Mouse (Mus musculus) erythroblast, embryonic 14.5 days (primary cell): ENCODE measurements around the gene Pkd2. TPM values are rescaled to one million over a fixed set of nuclear protein-coding genes. Genes with fewer than 3 reads are reported as not detected.

ENCODE experiments used
- H3K27me3 ChIP-seq: 2 replicates; pipeline ENCODE4 v1.6.1; 2012; ENCODE audit warnings: inconsistent platforms; ENCODE audit not compliant: control insufficient read depth
- H3K36me3 ChIP-seq: 2 replicates; pipeline ENCODE4 v1.6.1; 2012; ENCODE audit warnings: mild to moderate bottlenecking, inconsistent platforms; ENCODE audit not compliant: control insufficient read depth
- H3K4me1 ChIP-seq: 2 replicates; pipeline ENCODE4 v1.6.1; 2012; ENCODE audit warnings: inconsistent platforms; ENCODE audit not compliant: control insufficient read depth
- H3K4me3 ChIP-seq: replicated peaks from 2 replicates; pipeline ENCODE3; 2012; ENCODE audit warnings: moderate library complexity, mild to moderate bottlenecking, inconsistent platforms
- H3K9me3 ChIP-seq: 2 replicates; pipeline ENCODE4 v1.6.1; 2012; ENCODE audit warnings: low read length, inconsistent platforms, mixed read lengths; ENCODE audit not compliant: control insufficient read depth
- GATA1 ChIP-seq: IDR thresholded peaks from 2 replicates; pipeline ENCODE4 v1.6.1; 2012; ENCODE audit warnings: low read length, inconsistent platforms, mixed read lengths
- TAL1 ChIP-seq: IDR thresholded peaks from 3 replicates; pipeline ENCODE4 v1.6.1; 2012; ENCODE audit warnings: low read length, inconsistent platforms, mixed read lengths
- polyA plus RNA-seq: library from polyadenylated mRNA; stranded (reverse); fragments of >175 nt; gene quantifications from 2 replicates; pipeline ENCODE4 v1.2.3, GENCODE M21; 2012

Pkd2 gene
- polyA plus RNA-seq, 1 experiment, result not detected

DNA sequence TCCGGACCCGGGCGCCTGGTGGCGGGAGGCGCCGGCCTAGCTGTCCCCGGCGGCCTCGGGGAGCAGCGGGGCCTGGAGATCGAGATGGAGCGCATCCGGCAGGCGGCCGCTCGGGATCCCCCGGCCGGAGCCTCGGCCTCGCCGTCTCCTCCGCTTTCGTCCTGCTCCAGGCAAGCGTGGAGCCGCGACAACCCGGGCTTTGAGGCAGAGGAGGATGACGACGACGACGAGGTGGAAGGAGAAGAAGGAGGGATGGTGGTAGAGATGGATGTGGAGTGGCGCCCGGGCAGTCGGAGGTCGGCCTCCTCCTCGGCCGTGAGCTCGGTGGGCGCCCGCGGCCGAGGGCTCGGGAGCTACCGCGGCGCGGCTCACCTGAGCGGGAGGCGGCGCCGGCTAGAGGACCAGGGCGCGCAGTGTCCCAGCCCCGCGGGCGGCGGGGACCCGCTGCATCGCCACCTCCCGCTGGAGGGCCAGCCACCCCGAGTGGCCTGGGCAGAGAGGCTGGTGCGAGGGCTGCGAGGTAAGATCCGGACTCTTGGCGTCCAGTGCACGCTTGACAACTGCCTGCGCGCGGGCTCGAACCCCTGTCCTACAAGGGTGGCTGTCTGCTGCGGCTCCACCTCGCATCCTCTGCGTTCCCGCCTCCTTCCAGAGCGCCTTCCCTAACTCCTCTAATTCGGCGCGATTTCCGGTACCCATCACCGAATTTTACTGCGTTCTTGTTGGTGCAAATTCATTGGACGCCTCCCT lies 631 bp downstream of the Pkd2 start:
- no peaks in the 10 kb centered on the region for H3K36me3 ChIP-seq
- H3K4me1 ChIP-seq, result peaks cover 2% of the 10 kb centered on the region; the same call in 1 of the 2 replicates
- H3K9me3 ChIP-seq, result no peaks in the 10 kb centered on the region; the same call in 1 of the 2 replicates
- TF ChIP-seq GATA1 (no peak), TAL1 (no peak)
- peak overlapping the region; percentile 57 for H3K4me3 ChIP-seq
- H3K27me3 ChIP-seq, result peaks cover 20% of the 10 kb centered on the region

- H3K9me3 ChIP-seq, result no peaks in the 10 kb centered on the region; the same call in 1 of the 2 replicates
- H3K27me3 ChIP-seq, result peaks cover 20% of the 10 kb centered on the region
- H3K4me1 ChIP-seq, result peaks cover 2% of the 10 kb centered on the region; the same call in 1 of the 2 replicates
- no peaks in the 10 kb centered on the region for H3K36me3 ChIP-seq
- no peak for TF ChIP-seq TAL1
- no peak for TF ChIP-seq GATA1
- no peak overlapping the region for H3K4me3 ChIP-seq
These were observed 1.2 kb downstream of the Pkd2 start for GRCm38 (mm10) chr5:104460456-104460838.

- no peak for TF ChIP-seq TAL1
- no peak for TF ChIP-seq GATA1
- Histone ChIP-seq H3K36me3 (no peaks in the 10 kb centered on the region), H3K4me1 (peaks cover 2% of the 10 kb centered on the region; the same call in 1 of the 2 replicates), H3K4me3 (no peak overlapping the region), H3K9me3 (peaks cover 2% of the 10 kb centered on the region; the same call in 1 of the 2 replicates), H3K27me3 (peaks cover 20% of the 10 kb centered on the region)
These were observed 1.6 kb downstream of the Pkd2 start for GRCm38 (mm10) chr5:104460856-104461255.

GRCm38 (mm10) chr5:104465279-104465678 lies 6.0 kb downstream of the Pkd2 start:
- TF ChIP-seq TAL1 (no peak), GATA1 (no peak)
- Histone ChIP-seq H3K9me3 (peaks cover 6% of the 10 kb centered on the region; the same call in 1 of the 2 replicates), H3K4me3 (no peak overlapping the region), H3K27me3 (peaks cover 3% of the 10 kb centered on the region), H3K36me3 (peaks cover 2% of the 10 kb centered on the region; the same call in 1 of the 2 replicates), H3K4me1 (no peaks in the 10 kb centered on the region)

- H3K27me3 ChIP-seq, result no peaks in the 10 kb centered on the region
- H3K4me1 ChIP-seq, result no peaks in the 10 kb centered on the region
- TF ChIP-seq TAL1 (no peak), GATA1 (no peak)
- H3K4me3 ChIP-seq, result no peak overlapping the region
- H3K9me3 ChIP-seq, result peaks cover 6% of the 10 kb centered on the region; the same call in 1 of the 2 replicates
- peaks cover 2% of the 10 kb centered on the region; the same call in 1 of the 2 replicates for H3K36me3 ChIP-seq
These were observed 6.5 kb downstream of the Pkd2 start for GRCm38 (mm10) chr5:104465731-104466130.

DNA sequence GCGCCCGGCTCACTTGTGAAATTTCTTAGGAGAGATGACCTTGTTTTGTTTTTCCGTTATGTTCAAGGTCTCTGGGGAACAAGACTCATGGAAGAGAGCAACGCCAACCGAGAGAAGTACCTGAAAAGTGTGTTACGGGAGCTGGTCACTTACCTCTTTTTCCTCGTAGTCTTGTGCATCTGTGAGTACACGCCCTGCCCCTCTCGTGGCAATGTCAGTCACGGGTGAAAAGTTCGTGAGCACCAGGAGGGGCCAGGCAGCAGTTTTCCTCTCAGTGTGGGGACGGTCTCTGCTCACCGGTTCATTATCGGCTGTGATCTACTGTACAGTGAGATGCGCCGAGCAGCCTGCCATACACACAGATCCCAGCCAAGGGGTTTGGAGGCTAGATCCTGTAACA lies 7.6 kb downstream of the Pkd2 start:
- no peaks in the 10 kb centered on the region for H3K4me1 ChIP-seq
- TF ChIP-seq TAL1, result no peak
- TF ChIP-seq GATA1, result no peak
- H3K27me3 ChIP-seq, result no peaks in the 10 kb centered on the region
- H3K9me3 ChIP-seq, result peaks cover 6% of the 10 kb centered on the region; the same call in 1 of the 2 replicates
- H3K36me3 ChIP-seq, result peaks cover 2% of the 10 kb centered on the region; the same call in 1 of the 2 replicates
- no peak overlapping the region for H3K4me3 ChIP-seq

GRCm38 (mm10) chr5:104468586-104468985 lies 9.3 kb downstream of the Pkd2 start:
- no peaks in the 10 kb centered on the region for H3K27me3 ChIP-seq

DNA sequence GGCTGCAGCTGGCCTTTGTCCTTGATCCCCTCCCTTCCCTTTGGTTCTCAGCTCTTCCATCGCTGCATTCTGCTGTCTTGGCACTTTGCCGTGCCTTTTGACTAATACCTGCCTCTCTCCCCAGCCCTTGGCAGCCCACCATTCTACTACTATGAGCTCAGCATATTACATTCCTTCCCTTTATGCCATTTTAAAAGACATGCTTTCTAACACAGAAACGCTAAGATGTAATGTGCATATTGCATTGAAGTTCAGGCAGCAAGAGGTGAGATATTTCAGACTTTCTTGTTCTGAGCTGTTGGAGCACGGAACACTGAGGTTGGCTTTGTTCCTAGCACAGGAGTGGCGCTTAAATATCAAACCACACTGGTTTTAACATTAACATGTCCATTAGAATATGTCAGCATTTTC lies 11.7 kb downstream of the Pkd2 start:
- Histone ChIP-seq H3K4me1 (no peaks in the 10 kb centered on the region), H3K27me3 (no peaks in the 10 kb centered on the region), H3K4me3 (no peak overlapping the region), H3K9me3 (peaks cover 10% of the 10 kb centered on the region; the same call in 1 of the 2 replicates), H3K36me3 (peaks cover 2% of the 10 kb centered on the region; the same call in 1 of the 2 replicates)
- TF ChIP-seq GATA1 (no peak), TAL1 (no peak)

More at GRCm38 (mm10) chr5:104468586-104468985, 9.3 kb downstream of the Pkd2 start:
- Histone ChIP-seq H3K9me3 (peaks cover 13% of the 10 kb centered on the region; the same call in 1 of the 2 replicates), H3K4me3 (no peak overlapping the region), H3K4me1 (no peaks in the 10 kb centered on the region), H3K36me3 (peaks cover 2% of the 10 kb centered on the region; the same call in 1 of the 2 replicates)
- no peak for TF ChIP-seq TAL1
- TF ChIP-seq GATA1, result no peak

- H3K4me1 ChIP-seq, result no peaks in the 10 kb centered on the region
- TF ChIP-seq GATA1, result no peak
- no peak for TF ChIP-seq TAL1
- H3K4me3 ChIP-seq, result no peak overlapping the region
- no peaks in the 10 kb centered on the region; the same call in 1 of the 2 replicates for H3K36me3 ChIP-seq
- H3K9me3 ChIP-seq, result peaks cover 6% of the 10 kb centered on the region; the same call in 1 of the 2 replicates
- no peaks in the 10 kb centered on the region for H3K27me3 ChIP-seq
These were observed 13.1 kb downstream of the Pkd2 start for GRCm38 (mm10) chr5:104472371-104472770.
